Mouse (Mus musculus) bone marrow macrophage, adult 2 months (primary cell): ENCODE results near the gene Mettl23.

Experiments used
- CTCF ChIP-seq: IDR thresholded peaks from 2 replicates; pipeline ENCODE4 v1.5.1; 2012; ENCODE audit warnings: low read depth, mild to moderate bottlenecking, low read length, moderate library complexity
- POLR2A ChIP-seq: IDR thresholded peaks from 2 replicates; pipeline ENCODE4 v1.6.1; 2012; ENCODE audit warnings: mild to moderate bottlenecking, low read depth, low read length, borderline replicate concordance

GRCm38 (mm10) chr11:116813610-116814009 is 29.5 kb upstream of the Mettl23 start:
- no peak for TF ChIP-seq CTCF
- no peak for TF ChIP-seq POLR2A
